Comparison of ENCODE assay signal across 9 mouse cellular contexts in the genomic region with DNA sequence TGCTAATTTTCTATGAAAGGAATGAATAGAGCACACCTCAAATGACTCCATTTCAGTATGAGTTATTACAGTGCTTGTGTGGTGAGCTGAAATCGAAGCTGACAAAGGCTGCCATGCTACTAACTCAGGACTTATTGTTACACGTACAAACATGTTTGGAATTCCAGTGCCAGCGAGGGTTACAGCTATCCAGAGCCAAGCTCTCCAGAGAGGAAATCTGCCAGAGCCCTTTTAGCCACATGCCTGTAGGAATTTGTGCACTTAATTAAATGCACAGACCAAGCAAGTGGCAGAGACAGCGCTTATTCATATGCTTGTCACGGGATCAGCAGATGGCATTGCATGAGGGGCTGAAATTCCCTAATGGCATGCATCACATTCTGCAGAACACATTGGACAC.
DNase-seq lines count a peak whose midpoint lies in the region; ATAC-seq lines count a peak whose summit lies in the region.
"Had no signal": no experiment of that assay in that cellular context is flagged by ENCODE, and none has a peak within 500 bp of the region (broad histone marks: within the 10 kb centered on the region; RNA-seq: fewer than 3 reads in every experiment).

No protein-coding gene starts in this region.

- H3K27ac ChIP-seq in heart, embryonic 15.5 days: peak overlapping the region; percentile 78

- no peaks in the 10 kb centered on the region for H3K27me3 ChIP-seq in heart, embryonic 15.5 days

- no peak overlapping the region for H3K4me2 ChIP-seq in heart, embryonic 15.5 days

- H3K9ac ChIP-seq in heart, embryonic 15.5 days: no peak overlapping the region

- H3K36me3 ChIP-seq in heart, embryonic 15.5 days: no peaks in the 10 kb centered on the region

- H3K4me3 ChIP-seq in heart, embryonic 15.5 days: no peak overlapping the region
- H3K4me3 ChIP-seq: erythroblast, embryonic 14.5 days had no signal

- no peaks in the 10 kb centered on the region for H3K9me3 ChIP-seq in heart, embryonic 15.5 days (replicated peaks)

- peak; percentile 47 to 50 for DNase-seq in cerebellum, postnatal 10 days
- no peak for DNase-seq in cerebellum, adult 9-11 months
- DNase-seq in embryo, embryonic 9.5 days (ENCODE audit: extremely low spot score): peak; percentile 19
- DNase-seq in mesoderm, embryonic 11.5 days (ENCODE audit: low read depth, low spot score): peak; percentile 74
- no peak for DNase-seq in kidney, adult 18-20 months
- DNase-seq in urinary bladder, adult 2 months (ENCODE audit: low spot score): no peak
- no peak for DNase-seq in left cerebral cortex, adult 8-10 months (ENCODE audit: low spot score in 2 of 2)

- WGBS in heart, embryonic 15.5 days: 22% methylated on average over 5 of the region's 5 CpGs

- peaks cover 13% of the 10 kb centered on the region; the same call in 1 of the 2 replicates for H3K4me1 ChIP-seq in heart, embryonic 15.5 days (replicated peaks)

- peak; percentile 74 for ATAC-seq in heart, embryonic 15.5 days (replicated peaks; ENCODE audit: insufficient number of reproducible peaks, insufficient read depth, low FRiP score, low read depth)

Comparison
In these comparisons a context has a peak if more than half of its experiments do, and no peak if none do; other contexts are left out.
1. DNase-seq: peak in cerebellum, postnatal 10 days (2 of 2), embryo, embryonic 9.5 days (single experiment) and mesoderm, embryonic 11.5 days (single experiment); none in cerebellum, adult 9-11 months (single experiment), kidney, adult 18-20 months (single experiment), urinary bladder, adult 2 months (single experiment) and left cerebral cortex, adult 8-10 months (0 of 2).